Mouse (Mus musculus) kidney, embryonic 14.5 days (tissue): ENCODE results near the gene Chn1. TPM values are rescaled to one million over a fixed set of nuclear protein-coding genes. Genes with fewer than 3 reads are reported as not detected.

ENCODE experiments used
- ATAC-seq: fragments of 200-750 bp; cut with Nextera tagmentation; 2 replicates; pipeline ENCODE4 v1.8.0; 2017; ENCODE audit warnings: moderate number of reproducible peaks, mild to moderate bottlenecking, moderate TSS enrichment, moderate library complexity; ENCODE audit not compliant: low FRiP score, low TSS enrichment
- H3K27ac ChIP-seq: fragments of 300-500 bp; sonication (generic); 2 replicates; pipeline ENCODE4 v1.5.1; 2014; ENCODE audit warnings: low read depth, mild to moderate bottlenecking, low read length, moderate library complexity, mixed read lengths
- H3K27me3 ChIP-seq: fragments of 300-500 bp; sonication (generic); 2 replicates; pipeline ENCODE4 v1.6.1; 2014; ENCODE audit warnings: mild to moderate bottlenecking, low read length; ENCODE audit not compliant: control insufficient read depth, insufficient read depth
- H3K36me3 ChIP-seq: fragments of 300-500 bp; sonication (generic); 2 replicates; pipeline ENCODE4 v1.6.1; 2014; ENCODE audit warnings: low read length, mixed read lengths; ENCODE audit not compliant: control insufficient read depth, insufficient read depth
- H3K4me1 ChIP-seq: fragments of 300-500 bp; sonication (generic); 2 replicates; pipeline ENCODE4 v1.6.1; 2014; ENCODE audit warnings: low read length, mixed read lengths; ENCODE audit not compliant: control insufficient read depth, insufficient read depth
- H3K4me2 ChIP-seq: fragments of 300-500 bp; sonication (generic); replicated peaks from 2 replicates; pipeline ENCODE4 v1.6.1; 2014; ENCODE audit warnings: low read depth, mild to moderate bottlenecking, low read length
- H3K4me3 ChIP-seq: fragments of 300-500 bp; sonication (generic); 2 replicates; pipeline ENCODE4 v1.5.1; 2014; ENCODE audit warnings: mild to moderate bottlenecking, low read length
- H3K9ac ChIP-seq: fragments of 300-500 bp; sonication (generic); 2 replicates; pipeline ENCODE4 v1.6.1; 2014; ENCODE audit warnings: low read depth, mild to moderate bottlenecking, low read length, moderate library complexity
- H3K9me3 ChIP-seq: fragments of 300-500 bp; sonication (generic); 2 replicates; pipeline ENCODE4 v1.6.1; 2016; ENCODE audit warnings: low read length; ENCODE audit not compliant: control insufficient read depth
- WGBS: fragments of 180-500 bp; shearing (Covaris S2); extraction: QIAGEN DNeasy Blood & Tissue Kit; methylation state at CpG from one replicate; pipeline ENCODE4 v1.1.7; 2014; 5-methylcytosine and 5-hydroxymethylcytosine counted together
- polyA plus RNA-seq: library from polyadenylated mRNA; unstranded; fragments of >200 nt; fragmentation: Nextera tagmentation; extraction: Ambion mirVana; gene quantifications from 2 replicates; pipeline ENCODE4 v1.2.1, GENCODE M21; 2014

Chn1 gene
- polyA plus RNA-seq, 1 experiment from 2014 or later: 19.1 TPM

DNA sequence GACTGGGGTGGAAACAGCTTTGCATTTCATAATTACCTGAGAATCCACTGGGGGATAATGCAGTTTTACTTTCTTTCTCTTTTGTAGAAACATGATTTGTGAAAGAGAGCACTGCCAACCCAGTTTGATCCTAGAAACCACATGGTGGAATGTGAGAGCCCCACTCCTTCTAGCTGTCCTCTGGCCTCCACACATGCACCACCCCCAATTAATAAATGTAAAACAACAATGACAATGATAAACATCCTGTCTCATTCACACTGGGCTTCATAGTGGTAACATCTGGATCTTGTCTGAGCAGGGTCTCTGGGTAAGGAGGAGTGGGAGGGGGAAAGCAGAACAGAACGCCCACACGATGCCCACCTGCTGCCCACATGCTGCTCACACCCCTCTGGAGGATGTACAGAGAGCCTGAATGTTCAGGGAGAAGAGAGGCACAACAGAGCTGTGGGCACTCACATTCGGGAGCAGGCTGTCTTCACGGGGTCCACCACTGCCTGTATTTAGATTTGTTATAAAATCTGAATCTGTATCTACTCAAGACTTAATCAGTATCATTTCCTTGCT is 156.6 kb downstream of the Chn1 start:
- WGBS: 57% methylated on average over 4 of the region's 4 CpGs
- no peak overlapping the region for H3K27ac ChIP-seq
- no peaks in the 10 kb centered on the region for H3K4me1 ChIP-seq
- H3K4me3 ChIP-seq: no peak overlapping the region
- H3K9ac ChIP-seq: no peak overlapping the region
- peak; percentile 73; the same call in 1 of the 2 replicates for ATAC-seq
- no peak overlapping the region for H3K4me2 ChIP-seq
- H3K36me3 ChIP-seq: 0 out of 2 replicates have a peak, but pooled peaks cover 4% of the 10 kb centered on the region
- no peaks in the 10 kb centered on the region for H3K27me3 ChIP-seq
- H3K9me3 ChIP-seq: no peaks in the 10 kb centered on the region

DNA sequence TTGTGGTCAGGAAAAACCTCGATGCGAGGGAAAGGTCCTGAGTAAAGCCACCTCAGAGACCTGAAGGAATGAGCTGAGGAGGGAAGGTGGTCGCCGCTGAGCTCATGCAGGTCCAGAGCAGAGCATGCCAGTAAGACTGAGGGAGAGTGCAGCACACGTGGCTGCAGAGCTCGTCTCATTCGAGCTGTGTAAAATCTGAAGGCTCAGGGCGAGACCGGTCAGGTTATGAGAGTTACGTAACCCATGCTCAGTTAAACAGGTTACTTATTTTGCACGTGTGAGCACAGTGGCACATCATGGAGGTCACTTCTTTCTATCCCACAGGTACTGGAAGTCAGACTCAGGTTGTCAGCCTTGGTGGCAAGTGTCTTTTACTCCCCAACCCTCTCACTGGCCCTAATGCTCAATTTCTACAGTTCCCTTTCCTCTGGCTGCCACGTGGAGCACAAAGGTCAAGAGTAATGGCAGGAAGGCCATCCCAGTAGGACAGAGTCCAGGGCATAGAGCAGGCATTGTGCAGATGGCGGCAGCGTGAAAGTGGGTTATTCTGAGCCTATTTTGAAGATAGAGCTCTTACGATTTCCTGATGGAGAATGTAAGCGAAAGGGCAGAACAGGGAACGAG is 158.6 kb downstream of the Chn1 start:
- no peaks in the 10 kb centered on the region for H3K9me3 ChIP-seq
- 0 out of 2 replicates have a peak, but pooled peaks cover 2% of the 10 kb centered on the region for H3K4me1 ChIP-seq
- no peaks in the 10 kb centered on the region for H3K27me3 ChIP-seq
- H3K9ac ChIP-seq: no peak overlapping the region
- WGBS: 83% methylated on average over 17 of the region's 17 CpGs
- H3K36me3 ChIP-seq: no peaks in the 10 kb centered on the region; the same call in 1 of the 2 replicates
- no peak overlapping the region for H3K27ac ChIP-seq
- no peak for ATAC-seq
- H3K4me2 ChIP-seq: no peak overlapping the region
- H3K4me3 ChIP-seq: no peak overlapping the region

DNA sequence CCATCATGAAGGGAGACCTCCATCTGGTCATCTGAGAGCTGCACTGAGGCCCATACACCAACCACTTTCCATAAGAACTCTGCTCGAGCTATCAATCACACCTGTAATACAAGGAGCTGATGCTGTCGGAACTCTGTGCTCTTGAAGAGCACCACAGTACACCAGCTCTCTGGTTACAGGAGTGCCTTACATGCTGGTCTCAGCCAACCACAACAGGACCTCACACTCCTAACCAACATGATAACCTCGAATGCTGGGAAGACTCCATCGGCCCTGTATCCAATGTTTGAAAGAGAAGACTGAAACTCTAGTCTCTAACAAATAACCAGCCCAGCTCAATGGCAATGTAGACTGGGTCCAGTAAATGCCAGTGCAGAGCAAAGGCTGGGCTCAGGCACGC is 159.7 kb downstream of the Chn1 start:
- Histone ChIP-seq H3K4me1 (0 out of 2 replicates have a peak, but pooled peaks cover 2% of the 10 kb centered on the region), H3K27ac (no peak overlapping the region), H3K27me3 (no peaks in the 10 kb centered on the region), H3K9me3 (no peaks in the 10 kb centered on the region), H3K4me2 (no peak overlapping the region), H3K9ac (no peak overlapping the region), H3K36me3 (no peaks in the 10 kb centered on the region; the same call in 1 of the 2 replicates), H3K4me3 (no peak overlapping the region)
- ATAC-seq: peak; percentile 52; the same call in 1 of the 2 replicates
- WGBS: 65% methylated on average over 5 of the region's 5 CpGs

DNA sequence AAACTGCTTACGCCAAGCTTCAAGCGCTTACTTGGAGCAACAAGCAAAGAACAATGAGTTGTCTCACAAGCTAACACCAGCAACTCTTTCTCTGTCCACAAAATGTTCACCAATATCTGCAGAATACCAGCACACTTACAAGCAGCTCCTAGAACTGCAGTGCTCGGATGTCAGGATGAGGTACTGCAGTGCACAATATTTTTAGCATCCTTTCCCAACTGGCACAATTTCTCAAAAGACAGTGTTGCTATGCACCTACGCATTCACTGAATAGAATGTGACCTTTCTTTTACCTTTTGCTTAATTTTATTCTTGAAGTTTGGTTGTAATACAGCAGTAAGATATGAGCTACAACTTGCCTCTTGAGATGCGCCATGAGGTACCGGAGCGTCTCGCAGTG is 160.8 kb downstream of the Chn1 start:
- Histone ChIP-seq H3K9me3 (no peaks in the 10 kb centered on the region), H3K4me3 (no peak overlapping the region), H3K27ac (no peak overlapping the region), H3K4me2 (no peak overlapping the region), H3K36me3 (no peaks in the 10 kb centered on the region; the same call in 1 of the 2 replicates), H3K9ac (no peak overlapping the region), H3K27me3 (no peaks in the 10 kb centered on the region), H3K4me1 (0 out of 2 replicates have a peak, but pooled peaks cover 4% of the 10 kb centered on the region)
- ATAC-seq: no peak
- WGBS: 96% methylated on average over 8 of the region's 8 CpGs

DNA sequence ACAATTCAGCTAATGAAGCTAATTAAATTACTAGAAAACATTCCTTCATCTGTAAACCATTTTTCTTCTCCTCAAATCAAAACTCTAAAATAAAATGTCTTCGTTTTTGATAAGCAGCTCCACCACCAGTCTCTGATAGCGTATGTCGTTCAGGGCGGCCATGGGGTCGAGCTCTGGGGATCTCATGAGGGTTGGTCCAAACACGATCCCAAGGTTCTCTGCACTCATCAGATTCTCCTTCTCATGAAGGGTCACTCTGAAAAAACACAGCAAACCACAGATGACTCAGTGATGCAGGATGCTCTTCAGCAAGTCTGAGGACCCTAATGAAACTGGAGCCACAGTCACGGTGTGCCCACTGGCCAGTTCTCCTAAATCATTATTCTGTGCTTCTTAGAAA is 162.2 kb downstream of the Chn1 start:
- Histone ChIP-seq H3K4me1 (0 out of 2 replicates have a peak, but pooled peaks cover 5% of the 10 kb centered on the region), H3K27me3 (no peaks in the 10 kb centered on the region), H3K9me3 (no peaks in the 10 kb centered on the region), H3K4me3 (no peak overlapping the region), H3K4me2 (no peak overlapping the region), H3K9ac (no peak overlapping the region), H3K36me3 (no peaks in the 10 kb centered on the region; the same call in 1 of the 2 replicates), H3K27ac (no peak overlapping the region)
- 77% methylated on average over 7 of the region's 7 CpGs for WGBS
- no peak for ATAC-seq

DNA sequence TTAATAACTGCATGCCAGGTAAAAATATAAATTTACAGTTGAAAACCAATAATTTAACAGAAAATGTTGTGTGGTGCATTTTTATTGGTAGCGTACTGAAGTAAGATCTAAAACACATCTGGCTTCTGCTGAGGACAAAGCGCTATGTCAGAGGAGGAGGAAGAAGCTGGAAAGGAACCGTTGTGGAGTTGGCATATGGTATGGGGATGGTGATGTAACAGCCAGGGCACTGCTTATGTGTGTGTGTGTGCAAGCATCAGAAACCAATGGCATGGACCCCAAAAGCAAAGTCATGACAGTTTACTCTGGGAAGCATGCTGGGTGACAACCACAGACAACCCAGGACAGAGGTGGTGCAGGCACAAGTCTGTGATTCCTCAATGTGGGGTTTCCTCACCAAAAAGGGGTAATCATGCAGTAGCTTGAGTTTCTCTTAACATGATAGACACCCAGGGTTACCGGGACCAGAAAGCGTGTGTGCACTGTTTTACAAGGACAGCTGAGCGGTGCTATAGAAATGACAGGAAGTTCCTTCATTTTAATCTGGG is 162.7 kb downstream of the Chn1 start:
- H3K4me2 ChIP-seq: no peak overlapping the region
- H3K4me1 ChIP-seq: 0 out of 2 replicates have a peak, but pooled peaks cover 5% of the 10 kb centered on the region
- no peak overlapping the region for H3K4me3 ChIP-seq
- H3K27ac ChIP-seq: no peak overlapping the region
- ATAC-seq: no peak
- 93% methylated on average over 6 of the region's 6 CpGs for WGBS
- no peaks in the 10 kb centered on the region for H3K27me3 ChIP-seq
- no peaks in the 10 kb centered on the region for H3K9me3 ChIP-seq
- H3K36me3 ChIP-seq: no peaks in the 10 kb centered on the region; the same call in 1 of the 2 replicates
- no peak overlapping the region for H3K9ac ChIP-seq

DNA sequence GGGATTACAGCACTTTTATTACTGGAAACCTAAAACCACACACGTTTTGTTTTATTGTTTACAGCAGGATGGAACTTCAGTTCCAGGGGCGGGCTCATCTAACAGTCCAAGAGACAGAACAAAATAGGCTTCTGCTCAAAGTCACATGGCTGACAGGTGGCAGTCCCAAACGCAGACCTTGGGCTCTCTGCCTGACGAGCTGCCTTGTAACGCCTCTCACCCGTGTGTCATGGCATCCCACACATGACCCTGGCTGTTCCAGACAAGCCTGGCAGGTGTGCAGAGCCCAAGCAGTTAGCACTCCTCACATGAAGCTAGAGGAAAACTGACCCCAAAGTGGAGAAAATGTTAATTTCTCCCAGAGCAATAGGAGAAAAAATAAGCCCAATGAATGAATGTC is 163.3 kb downstream of the Chn1 start:
- Histone ChIP-seq H3K9me3 (no peaks in the 10 kb centered on the region), H3K9ac (no peak overlapping the region), H3K27ac (no peak overlapping the region), H3K27me3 (no peaks in the 10 kb centered on the region), H3K36me3 (no peaks in the 10 kb centered on the region; the same call in 1 of the 2 replicates), H3K4me2 (no peak overlapping the region), H3K4me1 (0 out of 2 replicates have a peak, but pooled peaks cover 5% of the 10 kb centered on the region), H3K4me3 (no peak overlapping the region)
- WGBS: 45% methylated on average over 6 of the region's 6 CpGs
- ATAC-seq: no peak

DNA sequence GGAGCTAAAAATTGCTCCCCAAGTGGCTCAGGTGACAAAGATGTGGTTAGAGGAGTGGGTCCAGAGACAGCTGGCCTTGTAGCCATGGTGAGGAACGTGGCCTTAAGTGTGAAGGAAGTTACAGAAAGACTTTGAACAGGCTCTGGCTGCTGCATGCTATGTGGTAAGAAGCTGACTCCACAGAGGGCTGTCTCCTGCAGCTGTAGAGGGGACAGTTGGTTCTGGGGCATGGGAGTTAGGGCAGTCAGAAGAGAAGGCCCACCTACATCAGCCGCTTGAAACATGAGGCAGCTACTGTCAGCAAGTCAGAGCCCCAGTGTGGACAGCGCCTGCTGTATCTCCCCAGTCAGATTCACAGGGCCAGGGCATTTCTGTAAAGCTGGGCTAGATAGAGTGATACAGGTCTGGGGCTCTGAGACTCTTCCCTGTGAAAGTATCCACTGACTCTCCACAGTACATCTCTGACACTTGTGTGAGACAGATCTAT is 165.4 kb downstream of the Chn1 start:
- Histone ChIP-seq H3K9me3 (no peaks in the 10 kb centered on the region), H3K27me3 (no peaks in the 10 kb centered on the region), H3K9ac (no peak overlapping the region), H3K4me1 (peaks cover 9% of the 10 kb centered on the region; the same call in 1 of the 2 replicates), H3K27ac (no peak overlapping the region), H3K4me2 (no peak overlapping the region), H3K4me3 (no peak overlapping the region), H3K36me3 (no peaks in the 10 kb centered on the region; the same call in 1 of the 2 replicates)
- WGBS: 90% methylated on average over 3 of the region's 3 CpGs
- no peak for ATAC-seq
